Mouse (Mus musculus): ENCODE measurements around the gene Pofut1. TPM values are rescaled to one million over a fixed set of nuclear protein-coding genes. Genes with fewer than 3 reads are reported as not detected.
A peak's percentile ranks its signal among the peaks of the same experiment; 100 is the strongest.

Gene Pofut1
- total RNA-seq, 2 experiments from 2014 or later, result 19.2 to 22.5 TPM

GRCm38 (mm10) chr2:153283919-153284318 is 42.6 kb downstream of the Pofut1 start:
- no peak for DNase-seq
- intact Hi-C loops (cut with DNase I), result no loop called here

- intact Hi-C loops (cut with DNase I), result no loop called here
- DNase-seq, result no peak
These were observed 45.2 kb downstream of the Pofut1 start for GRCm38 (mm10) chr2:153286524-153286923.

GRCm38 (mm10) chr2:153287835-153288234 is 46.5 kb downstream of the Pofut1 start:
- peak in 1 of 2 experiments; percentile 16 for DNase-seq
- intact Hi-C loops (cut with DNase I), result no loop called here

GRCm38 (mm10) chr2:153290938-153291928 is 49.9 kb downstream of the Pofut1 start, which contains the start of gene Kif3b:
Kif3b (plus strand) TSS chr2:153291413.
- DNase-seq, result peak; percentile 92 to 93
- intact Hi-C loops (cut with DNase I), result loop anchor here (5.0 to 10.0 kb wide), 2 partner anchors 49 to 294 kb away; partner anchors contain the start of genes Plagl2 and Pofut1

GRCm38 (mm10) chr2:153292305-153292861 is 51.0 kb downstream of the Pofut1 start:
- no peak for DNase-seq
- intact Hi-C loops (cut with DNase I), result loop anchor here (5.0 to 10.0 kb wide), 2 partner anchors 50 to 292 kb away; partner anchors contain the start of genes Plagl2 and Pofut1

- intact Hi-C loops (cut with DNase I), result loop anchor here (5.0 to 10.0 kb wide), 2 partner anchors 102 to 290 kb away; no protein-coding TSS in a partner anchor
- DNase-seq, result no peak
These were observed 53.9 kb downstream of the Pofut1 start for GRCm38 (mm10) chr2:153295196-153295595.

GRCm38 (mm10) chr2:153297771-153298170 is 56.4 kb downstream of the Pofut1 start:
- DNase-seq, result no peak
- intact Hi-C loops (cut with DNase I), result loop anchor here (5.0 to 10.0 kb wide), 2 partner anchors 100 to 287 kb away; no protein-coding TSS in a partner anchor

GRCm38 (mm10) chr2:153298460-153298859 is 57.1 kb downstream of the Pofut1 start:
- DNase-seq, result peak; percentile 22 to 25
- intact Hi-C loops (cut with DNase I), result loop anchor here (5.0 to 10.0 kb wide), 2 partner anchors 99 to 286 kb away; no protein-coding TSS in a partner anchor

- intact Hi-C loops (cut with DNase I), result loop anchor here (5.0 to 10.0 kb wide), 2 partner anchors 98 to 286 kb away; no protein-coding TSS in a partner anchor
- peak; percentile 35 to 39 for DNase-seq
These were observed 57.5 kb downstream of the Pofut1 start for GRCm38 (mm10) chr2:153298863-153299262.

GRCm38 (mm10) chr2:153301123-153301522 is 59.8 kb downstream of the Pofut1 start:
- intact Hi-C loops (cut with DNase I), result no loop called here
- no peak for DNase-seq

GRCm38 (mm10) chr2:153305240-153305639 is 63.9 kb downstream of the Pofut1 start:
- intact Hi-C loops (cut with DNase I), result no loop called here
- peak; percentile 27 to 44 for DNase-seq

- no peak for DNase-seq
- intact Hi-C loops (cut with DNase I), result no loop called here
These were observed 67.3 kb downstream of the Pofut1 start for GRCm38 (mm10) chr2:153308586-153308985.

GRCm38 (mm10) chr2:153309106-153309505 is 67.8 kb downstream of the Pofut1 start:
- no peak for DNase-seq
- intact Hi-C loops (cut with DNase I), result no loop called here

- no peak for DNase-seq
These were observed 68.9 kb downstream of the Pofut1 start for GRCm38 (mm10) chr2:153310228-153310627.

GRCm38 (mm10) chr2:153312884-153313283 is 71.6 kb downstream of the Pofut1 start:
- intact Hi-C loops (cut with DNase I), result no loop called here

More at GRCm38 (mm10) chr2:153310228-153310627, 68.9 kb downstream of the Pofut1 start:
- intact Hi-C loops (cut with DNase I), result no loop called here

GRCm38 (mm10) chr2:153318408-153318807 is 77.1 kb downstream of the Pofut1 start:
- no peak for DNase-seq
- intact Hi-C loops (cut with DNase I), result no loop called here

More at GRCm38 (mm10) chr2:153312884-153313283, 71.6 kb downstream of the Pofut1 start:
- DNase-seq, result no peak

- DNase-seq, result peak in 1 of 2 experiments; percentile 31
- intact Hi-C loops (cut with DNase I), result no loop called here
These were observed 77.8 kb downstream of the Pofut1 start for GRCm38 (mm10) chr2:153319036-153319643.

Measured in heart, postnatal 10 days (tissue).